Mouse (Mus musculus) brain, embryonic 14.5 days (tissue): ENCODE data around the gene Baiap2.

Source experiments
- CTCF ChIP-seq: fragments of 200-500 bp; IDR thresholded peaks from 2 replicates; pipeline ENCODE4 v1.5.1; 2012; ENCODE audit warnings: inconsistent platforms, mild to moderate bottlenecking, moderate library complexity, borderline replicate concordance; ENCODE audit not compliant: insufficient read depth, insufficient read length; ENCODE audit errors: extremely low read depth
- POLR2A ChIP-seq: fragments of 200-500 bp; IDR thresholded peaks from 2 replicates; pipeline ENCODE4 v1.6.1; 2012; ENCODE audit warnings: mild to moderate bottlenecking, inconsistent platforms, borderline replicate concordance; ENCODE audit not compliant: poor library complexity, insufficient read depth, insufficient read length, severe bottlenecking; ENCODE audit errors: extremely low read depth

DNA sequence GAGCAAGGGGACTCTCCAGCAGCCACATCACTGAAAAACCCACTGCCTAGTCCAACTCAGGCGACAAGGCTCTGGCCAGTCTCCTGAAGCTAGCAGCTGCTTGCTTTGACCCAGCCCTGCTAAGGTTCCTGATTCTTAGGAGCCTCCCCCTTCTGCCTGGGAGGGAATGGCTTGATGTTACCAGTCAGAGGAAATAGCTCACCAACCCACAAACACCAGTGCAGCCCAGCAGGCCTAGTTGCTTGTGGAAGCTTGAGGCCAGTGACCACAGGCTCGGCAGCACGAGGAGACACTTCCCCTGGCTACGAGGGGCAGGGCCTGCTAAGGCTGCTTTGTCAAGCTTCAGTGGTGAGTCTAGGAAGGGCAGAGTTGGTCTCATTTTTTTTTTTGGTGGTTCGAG is 17.4 kb upstream of the Baiap2 start:
- no peak for TF ChIP-seq POLR2A
- TF ChIP-seq CTCF = no peak
